Mouse (Mus musculus): ENCODE measurements around the gene Ppil6.

The Ppil6 gene

DNA sequence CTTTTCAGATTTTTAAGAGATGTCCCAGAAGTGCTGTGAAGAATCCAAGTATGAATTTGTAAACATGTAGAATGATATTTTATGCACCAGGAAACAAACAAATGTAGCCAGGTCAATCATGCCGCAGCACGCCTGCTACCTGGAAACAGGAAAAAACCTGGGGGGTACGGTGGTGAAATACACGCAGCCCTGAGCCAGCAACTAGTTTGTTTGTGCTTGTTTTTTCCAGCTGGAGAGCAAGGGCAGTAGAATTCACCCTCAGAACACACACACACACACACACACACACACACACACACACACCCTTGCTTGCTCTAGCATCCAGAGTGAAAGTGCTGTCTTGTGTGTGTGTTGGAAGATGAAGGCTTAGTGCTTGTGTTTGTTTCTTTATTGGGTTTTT is 872 bp downstream of the Ppil6 start:
- POLR2A ChIA-PET: interaction anchor here in 2 of 4 experiments (0.6 to 6.5 kb wide), 15 partner anchors 10 to 543 kb away, joined by 3 to 45 read pairs (median 5); partner anchors contain the start of genes Cd164 (in 1 of the 2), Mical1 (in 1 of the 2) and Zbtb24 (in 1 of the 2)
- CTCF ChIA-PET: interaction anchor here in 1 of 4 experiments (0.6 kb wide), 1 partner anchor 199 kb away, joined by 4 read pairs; no protein-coding TSS in a partner anchor

DNA sequence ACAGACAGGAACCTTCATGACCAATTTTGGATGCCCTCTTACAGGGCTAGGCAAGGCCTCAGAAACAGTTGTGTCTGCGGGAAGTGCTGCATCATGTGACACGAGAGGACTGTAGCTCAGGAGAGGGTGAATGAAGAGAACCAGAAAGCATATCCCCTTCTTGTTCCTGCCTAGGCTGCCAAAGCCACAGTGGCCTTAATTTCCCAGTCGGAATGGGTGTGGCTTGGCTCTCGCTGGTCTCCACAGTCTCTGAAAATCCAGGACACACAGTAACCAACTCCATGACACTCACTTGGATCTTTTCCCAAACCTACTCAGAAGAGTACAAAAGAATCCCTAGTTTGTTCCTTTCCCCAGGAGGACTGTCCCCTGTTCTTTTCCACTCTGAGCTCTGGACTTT is 10.7 kb downstream of the Ppil6 start:
- ChIA-PET CTCF (interaction anchor here in 3 of 4 experiments (1.2 to 1.6 kb wide), 4 partner anchors 9 to 182 kb away, joined by 3 to 5 read pairs (median 3); no protein-coding TSS in a partner anchor), POLR2A (interaction anchor here in 3 of 4 experiments (0.5 to 8.1 kb wide), 27 partner anchors 11 to 828 kb away, joined by 3 to 65 read pairs (median 4); partner anchors contain the start of genes Cd164 (in 2 of the 3), Ppil6 (in 2 of the 3), Smpd2 (in 2 of the 3) and Zbtb24 (in 2 of the 3))

DNA sequence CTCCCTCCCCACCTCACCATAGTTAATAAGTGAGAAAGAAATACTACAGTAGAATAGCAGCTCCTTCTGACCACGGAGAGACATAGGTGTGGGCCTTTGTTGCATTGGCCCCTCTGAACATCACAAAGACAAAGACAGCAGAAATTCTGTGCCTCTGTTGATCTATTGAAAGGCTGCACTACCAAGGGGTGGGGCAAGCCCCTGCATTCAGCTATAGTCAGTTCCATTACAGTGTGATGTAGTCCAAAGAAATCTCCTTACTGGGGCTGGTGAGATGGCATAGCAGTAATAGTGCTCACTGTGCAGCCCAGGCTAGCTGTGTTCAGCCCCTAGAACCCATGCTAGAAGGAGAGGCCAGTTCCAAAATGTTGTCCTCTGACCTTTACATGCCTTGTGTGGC is 14.8 kb downstream of the Ppil6 start:
- CTCF ChIA-PET: interaction anchor here (0.6 to 4.3 kb wide), 34 partner anchors 13 to 601 kb away, joined by 3 to 48 read pairs (median 5); partner anchors contain the start of genes Cd164 (in 2 of the 4) and Ak9 (in 1 of the 4)
- POLR2A ChIA-PET: interaction anchor here in 3 of 4 experiments (0.6 to 8.1 kb wide), 22 partner anchors 10 to 225 kb away, joined by 3 to 65 read pairs (median 4); partner anchors contain the start of genes Cd164 (in 3 of the 3) and Zbtb24 (in 3 of the 3)

DNA sequence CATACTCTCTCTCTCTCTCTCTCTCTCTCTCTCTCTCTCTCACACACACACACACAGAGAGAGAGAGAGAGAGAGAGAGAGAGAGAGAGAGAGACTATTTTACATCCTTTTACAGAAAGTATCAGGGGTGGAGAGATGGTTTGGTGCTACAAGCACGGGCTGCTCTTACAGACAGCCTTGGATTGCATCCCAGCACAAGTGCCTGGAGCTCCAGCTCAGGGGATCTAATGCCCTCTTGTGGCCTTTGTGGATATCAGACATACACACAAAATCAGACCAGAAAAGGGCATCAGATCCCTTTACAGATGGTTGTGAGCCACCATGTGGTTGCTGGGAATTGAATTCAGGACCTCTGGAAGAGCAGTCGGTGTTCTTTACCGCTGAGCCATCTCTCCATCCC is 15.2 kb downstream of the Ppil6 start:
- POLR2A ChIA-PET: interaction anchor here (0.6 to 8.1 kb wide), 23 partner anchors 13 to 1165 kb away, joined by 3 to 65 read pairs (median 6); partner anchors contain the start of genes Cd164 (in 3 of the 4) and Zbtb24 (in 3 of the 4)
- CTCF ChIA-PET: interaction anchor here (0.6 to 4.3 kb wide), 40 partner anchors 13 to 792 kb away, joined by 3 to 48 read pairs (median 5); partner anchors contain the start of genes Cd164 (in 2 of the 4) and Ak9 (in 1 of the 4)

DNA sequence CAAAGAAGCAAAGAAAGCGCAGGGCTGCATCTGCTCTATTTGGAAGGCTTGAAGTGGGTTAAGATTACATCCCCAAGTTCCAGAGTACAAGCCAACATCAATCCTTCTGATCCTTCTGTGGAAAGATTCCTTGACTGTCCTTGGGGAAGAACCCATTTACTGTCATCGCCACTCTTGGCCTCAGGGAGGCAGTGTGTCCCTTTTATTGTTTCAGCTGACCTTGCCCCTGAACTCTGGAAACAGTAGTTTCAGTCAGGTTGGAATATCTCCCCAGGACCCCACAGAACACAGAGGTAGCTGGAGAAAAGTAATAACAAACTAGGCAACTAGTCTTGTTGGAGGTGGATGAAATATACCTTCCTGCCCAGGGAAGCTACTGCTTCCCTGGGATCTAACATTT is 18.9 kb downstream of the Ppil6 start:
- CTCF ChIA-PET: interaction anchor here (0.6 to 1.8 kb wide), 16 partner anchors 8 to 786 kb away, joined by 3 to 13 read pairs (median 4); partner anchors contain the start of gene Cd164 (in 1 of the 4)

DNA sequence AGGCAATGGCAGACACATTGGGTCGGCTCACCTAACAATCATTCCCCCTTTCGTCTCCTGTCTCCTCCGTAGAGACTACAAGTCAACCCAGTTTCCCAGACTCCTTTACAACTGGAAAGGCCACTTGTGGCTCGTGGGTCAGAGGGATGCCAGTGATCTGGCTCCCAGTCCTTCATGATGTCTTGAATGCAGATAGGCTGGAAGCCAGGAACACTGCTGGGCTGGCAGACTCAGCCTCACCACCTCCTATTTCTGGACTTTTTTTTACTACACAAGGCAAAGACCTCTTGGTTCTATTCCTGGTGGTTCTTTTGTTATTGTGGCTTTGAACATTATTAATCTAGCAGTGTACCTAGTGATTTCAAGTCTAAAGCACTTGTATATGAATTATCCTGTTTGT is 24.1 kb downstream of the Ppil6 start:
- ChIA-PET POLR2A (interaction anchor here in 1 of 4 experiments (0.5 to 1.3 kb wide), 3 partner anchors 10 to 166 kb away, joined by 3 read pairs; no protein-coding TSS in a partner anchor), CTCF (interaction anchor here in 2 of 4 experiments (0.9 kb wide), 2 partner anchors 176 kb away, joined by 4 read pairs; no protein-coding TSS in a partner anchor)

More for the DNA sequence above, 18.9 kb downstream of the Ppil6 start:
- POLR2A ChIA-PET: interaction anchor here in 3 of 4 experiments (0.9 to 2.6 kb wide), 6 partner anchors 10 to 174 kb away, joined by 4 to 14 read pairs (median 8); partner anchors contain the start of gene Cd164 (in 3 of the 3)

DNA sequence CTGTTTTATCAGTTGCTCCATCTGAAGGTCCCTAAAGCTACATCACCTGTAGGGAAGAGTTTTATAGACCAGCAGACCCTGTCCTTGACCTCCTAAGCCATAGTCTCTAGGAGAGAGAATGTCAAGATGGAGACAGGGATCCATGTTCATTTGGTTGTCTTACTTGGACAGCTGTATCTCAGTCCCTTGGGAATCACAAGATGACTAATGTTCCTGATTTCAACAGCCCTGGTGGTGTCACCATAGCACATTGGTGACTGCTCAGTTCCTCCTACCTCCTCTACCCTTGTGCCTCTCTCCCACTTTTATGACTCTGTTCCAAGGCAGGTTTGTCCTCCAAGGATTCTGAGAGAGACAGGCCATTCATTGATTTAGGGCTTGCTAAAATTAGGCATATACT is 24.7 kb downstream of the Ppil6 start:
- CTCF ChIA-PET: interaction anchor here in 1 of 4 experiments (1.8 kb wide), 1 partner anchor 168 kb away, joined by 6 read pairs; no protein-coding TSS in a partner anchor
- POLR2A ChIA-PET: interaction anchor here in 3 of 4 experiments (0.9 to 1.5 kb wide), 6 partner anchors 10 to 175 kb away, joined by 3 to 5 read pairs (median 4); no protein-coding TSS in a partner anchor

DNA sequence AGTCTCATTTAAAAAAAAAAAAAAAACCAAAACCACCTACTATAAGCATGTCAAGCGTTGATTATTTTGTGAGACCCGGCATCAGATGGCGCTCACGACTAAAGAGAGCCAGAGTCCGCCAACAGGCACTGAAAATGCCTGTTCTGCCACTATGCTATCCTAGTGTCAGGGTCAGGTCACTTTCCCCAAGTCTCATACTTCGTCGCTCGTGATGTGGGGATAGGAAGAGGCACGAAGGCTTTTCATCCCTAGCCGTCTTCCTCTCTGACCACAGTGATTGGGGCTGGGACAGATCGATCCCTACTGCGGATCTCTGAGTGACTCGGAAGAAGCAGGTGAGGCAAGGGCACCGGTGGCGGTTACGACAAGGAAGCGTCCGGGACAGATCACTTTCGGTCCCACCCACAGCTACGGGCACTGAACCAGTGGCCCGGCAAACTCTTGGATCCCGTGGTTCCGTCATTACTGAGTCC is 28.3 kb downstream of the Ppil6 start:
- ChIA-PET CTCF (interaction anchor here (0.6 to 2.6 kb wide), 31 partner anchors 9 to 369 kb away, joined by 3 to 22 read pairs (median 4); partner anchors contain the start of gene Ak9 (in 1 of the 4)), POLR2A (interaction anchor here (0.5 to 6.5 kb wide), 196 partner anchors 8 to 1787 kb away, joined by 3 to 94 read pairs (median 5); partner anchors contain the start of genes Zbtb24 (in 3 of the 4), Ak9 (in 2 of the 4), Cdc40 (in 2 of the 4) and Gtf3c6 (in 2 of the 4))

DNA sequence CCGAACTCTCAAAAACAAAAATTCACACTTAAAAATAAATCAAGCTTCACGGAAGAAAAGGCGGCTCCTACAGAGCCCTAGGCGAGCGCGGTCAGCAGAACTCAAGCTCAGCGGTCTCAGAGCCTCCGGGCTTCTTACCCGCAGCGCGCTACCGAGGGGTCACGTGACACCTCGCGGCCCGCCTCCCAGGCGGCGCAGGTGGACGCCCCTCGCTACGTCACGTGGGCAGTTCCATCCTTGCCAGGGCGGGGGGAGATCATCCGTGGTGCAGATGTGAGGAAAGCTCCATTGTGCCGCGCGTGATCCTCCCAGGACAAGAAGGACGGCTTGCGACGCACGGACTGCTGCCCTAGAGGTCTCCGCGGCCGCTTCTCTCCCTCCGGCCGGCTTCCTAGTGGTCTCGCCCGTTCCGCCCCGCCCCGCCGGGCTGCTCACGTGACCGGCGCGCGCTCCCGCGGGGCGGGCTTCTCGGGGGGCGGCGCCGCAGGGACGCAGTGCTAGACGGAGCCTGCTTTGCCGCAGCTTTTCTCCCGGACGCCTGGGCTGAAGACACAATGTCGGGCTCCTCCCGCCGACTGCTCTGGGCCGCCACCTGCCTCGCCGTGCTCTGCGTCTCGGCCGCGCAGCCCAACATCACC is 28.9 kb downstream of the Ppil6 start, which contains the start of gene Cd164:
TSS of gene Cd164 (plus strand) at position 434 of the 638 bp plus-strand sequence.
- POLR2A ChIA-PET: interaction anchor here (0.5 to 6.5 kb wide), 207 partner anchors 8 to 1788 kb away, joined by 3 to 94 read pairs (median 5); partner anchors contain the start of genes Zbtb24 (in 3 of the 4), Ak9 (in 2 of the 4), Cdc40 (in 2 of the 4) and Gtf3c6 (in 2 of the 4)
- CTCF ChIA-PET: interaction anchor here (0.5 to 2.6 kb wide), 23 partner anchors 10 to 368 kb away, joined by 3 to 22 read pairs (median 5); partner anchors contain the start of gene Ak9 (in 1 of the 4)

DNA sequence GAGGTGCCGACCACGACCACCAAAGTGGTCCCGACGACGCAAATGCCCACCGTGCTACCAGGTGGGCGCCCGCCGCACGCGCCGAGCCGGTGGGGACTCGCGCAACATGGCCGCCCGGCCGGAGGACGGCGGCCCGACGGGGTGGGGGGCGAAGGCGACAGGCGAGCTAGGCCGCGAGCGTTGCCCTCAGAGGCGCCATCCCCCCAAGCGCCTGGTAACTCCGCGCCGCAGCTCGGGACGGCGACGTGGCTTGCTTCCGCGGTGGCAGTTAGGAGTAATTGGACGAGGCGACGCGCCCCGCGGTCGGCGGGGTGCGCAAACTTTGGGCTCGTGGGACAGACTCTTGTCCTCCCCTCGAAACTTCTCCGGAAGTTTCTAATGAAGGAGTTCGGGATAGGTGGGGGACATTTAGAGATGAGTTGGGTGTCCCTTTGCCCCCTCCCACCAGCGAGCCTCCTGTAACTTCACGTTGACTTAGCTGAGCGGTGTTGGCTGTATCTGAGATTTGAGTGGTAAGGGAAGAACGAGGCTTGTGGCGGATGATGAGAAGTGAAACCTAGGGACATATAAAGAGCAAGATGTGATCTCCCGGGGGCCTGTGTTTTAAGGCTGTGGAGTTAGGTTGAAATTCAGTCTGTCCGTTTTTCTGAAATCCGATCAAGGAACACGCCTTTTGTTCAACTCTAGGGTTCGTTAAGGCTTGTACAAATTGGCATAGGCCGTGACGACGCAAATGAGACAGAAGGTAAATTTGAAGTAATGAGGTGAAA is 29.6 kb downstream of the Ppil6 start:
- POLR2A ChIA-PET: interaction anchor here (0.7 to 6.5 kb wide), 132 partner anchors 8 to 1788 kb away, joined by 3 to 94 read pairs (median 6); partner anchors contain the start of genes Mical1 (in 2 of the 4), Zbtb24 (in 2 of the 4), Ak9 (in 1 of the 4) and Ccdc162 (in 1 of the 4)
- CTCF ChIA-PET: interaction anchor here (1.0 to 2.6 kb wide), 11 partner anchors 10 to 216 kb away, joined by 3 to 22 read pairs (median 7); partner anchors contain the start of gene Ak9 (in 1 of the 4)

DNA sequence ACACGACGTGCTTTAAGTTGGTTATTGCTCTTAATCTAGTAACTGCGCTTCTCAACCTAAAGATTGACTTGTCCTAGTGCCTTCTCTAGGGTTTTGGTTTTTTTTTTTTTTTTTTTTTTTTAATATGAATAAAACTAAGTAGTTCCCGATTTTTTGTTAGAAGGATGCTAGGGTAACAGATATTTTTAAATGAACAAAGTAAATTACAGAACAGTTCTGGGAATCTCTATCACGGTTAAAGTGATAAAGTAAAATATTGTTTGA is 30.1 kb downstream of the Ppil6 start:
- ChIA-PET POLR2A (interaction anchor here (0.8 to 6.5 kb wide), 40 partner anchors 8 to 1263 kb away, joined by 3 to 94 read pairs (median 9); partner anchors contain the start of genes Mical1 (in 1 of the 4), Sec63 (in 1 of the 4) and Snx3 (in 1 of the 4)), CTCF (interaction anchor here in 2 of 4 experiments (2.2 to 2.6 kb wide), 3 partner anchors 11 to 162 kb away, joined by 6 to 19 read pairs (median 8); no protein-coding TSS in a partner anchor)

DNA sequence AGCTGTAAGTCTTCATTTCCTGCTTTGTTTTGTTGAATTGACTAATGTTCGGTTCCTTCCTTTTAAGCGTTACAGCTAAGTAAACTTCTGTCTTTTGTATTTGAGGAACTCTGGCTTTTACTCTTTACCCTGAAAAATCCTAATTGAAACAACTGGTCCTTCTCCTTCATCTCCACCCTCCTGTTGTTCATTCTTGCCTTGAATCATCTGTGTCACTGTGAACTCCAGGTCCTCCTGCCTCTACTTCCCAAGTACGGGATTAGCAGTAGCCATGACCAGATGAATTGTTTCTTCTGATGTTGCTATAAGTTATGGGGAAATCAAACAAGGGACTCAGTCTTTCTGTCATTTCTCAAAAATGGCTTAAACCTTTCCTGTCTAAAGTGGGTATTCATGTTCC is 33.1 kb downstream of the Ppil6 start:
- POLR2A ChIA-PET: interaction anchor here in 3 of 4 experiments (0.6 to 6.1 kb wide), 17 partner anchors 10 to 1593 kb away, joined by 3 to 94 read pairs (median 4); partner anchors contain the start of gene Zbtb24 (in 1 of the 3)
- CTCF ChIA-PET: interaction anchor here in 1 of 4 experiments (0.6 kb wide), 1 partner anchor 125 kb away, joined by 4 read pairs; no protein-coding TSS in a partner anchor

DNA sequence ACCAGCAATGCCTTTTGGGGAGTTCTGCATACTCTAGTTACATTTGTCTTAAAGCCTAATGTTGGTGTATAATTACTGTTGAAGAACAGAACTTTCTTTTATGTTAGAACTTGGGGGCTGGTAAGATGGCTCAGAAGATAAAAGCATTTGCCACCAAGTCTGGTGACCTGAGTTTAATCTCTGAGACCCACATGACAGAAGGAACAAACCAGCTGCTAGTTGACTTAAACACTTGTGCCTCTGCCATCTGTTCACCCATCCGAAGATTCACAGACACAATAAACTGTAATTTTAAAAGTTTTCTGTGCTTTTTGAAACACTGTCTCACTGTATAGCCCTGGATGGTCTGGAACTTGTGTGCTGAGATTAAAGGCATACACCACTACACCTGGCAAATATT is 35.5 kb downstream of the Ppil6 start:
- POLR2A ChIA-PET: interaction anchor here in 2 of 4 experiments (0.6 to 1.7 kb wide), 2 partner anchors 9 to 1166 kb away, joined by 3 to 4 read pairs; no protein-coding TSS in a partner anchor
- CTCF ChIA-PET: no interaction called here

DNA sequence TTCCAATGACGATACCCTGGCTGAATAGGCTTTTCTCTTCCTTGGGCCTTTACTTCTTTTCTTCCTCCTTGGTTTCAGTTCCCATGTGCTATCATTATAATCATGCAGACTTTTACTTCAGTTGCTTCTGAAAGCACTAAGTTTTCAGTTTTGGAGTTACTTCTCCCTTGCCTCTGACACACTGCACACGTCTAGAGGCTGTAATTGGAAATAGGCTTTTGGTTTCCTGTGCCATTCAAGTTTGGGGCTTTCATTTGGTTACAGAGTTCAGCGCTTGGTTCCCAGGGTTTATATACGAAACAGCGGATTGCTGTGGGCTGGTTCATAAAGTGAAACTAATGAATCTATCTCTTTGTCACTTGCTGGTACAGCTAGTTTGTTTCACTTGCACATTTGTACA is 39.7 kb downstream of the Ppil6 start:
- CTCF ChIA-PET: interaction anchor here in 1 of 4 experiments (0.6 kb wide), 1 partner anchor 77 kb away, joined by 5 read pairs; no protein-coding TSS in a partner anchor
- POLR2A ChIA-PET: interaction anchor here in 3 of 4 experiments (0.8 to 9.1 kb wide), 5 partner anchors 9 to 150 kb away, joined by 3 to 94 read pairs (median 3); partner anchors contain the start of gene Cd164 (in 2 of the 3)

DNA sequence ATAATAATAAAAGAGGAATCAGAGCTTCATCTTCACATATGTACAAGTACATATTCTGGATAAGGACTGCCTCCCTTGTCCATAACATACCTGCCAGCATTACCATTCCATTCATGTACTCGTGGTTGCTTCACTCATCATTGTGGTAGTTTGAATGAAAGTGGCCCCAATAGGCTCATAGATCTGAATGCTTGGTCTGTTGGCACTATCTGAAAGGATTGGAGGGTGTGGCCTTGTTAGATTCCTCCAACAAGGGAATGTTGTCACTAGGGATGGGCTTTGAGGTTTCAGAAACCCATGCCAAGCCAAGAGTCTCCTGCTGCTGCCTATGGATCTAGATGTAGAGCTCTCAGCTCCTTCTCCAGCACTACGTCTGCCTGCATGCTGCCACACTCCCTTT is 45.8 kb downstream of the Ppil6 start:
- ChIA-PET POLR2A (interaction anchor here in 1 of 4 experiments (1.0 to 9.6 kb wide), 4 partner anchors 11 to 71 kb away, joined by 3 to 94 read pairs (median 20); partner anchors contain the start of gene Cd164), CTCF (interaction anchor here in 1 of 4 experiments (0.7 kb wide), 1 partner anchor 20 kb away, joined by 3 read pairs; no protein-coding TSS in a partner anchor)

DNA sequence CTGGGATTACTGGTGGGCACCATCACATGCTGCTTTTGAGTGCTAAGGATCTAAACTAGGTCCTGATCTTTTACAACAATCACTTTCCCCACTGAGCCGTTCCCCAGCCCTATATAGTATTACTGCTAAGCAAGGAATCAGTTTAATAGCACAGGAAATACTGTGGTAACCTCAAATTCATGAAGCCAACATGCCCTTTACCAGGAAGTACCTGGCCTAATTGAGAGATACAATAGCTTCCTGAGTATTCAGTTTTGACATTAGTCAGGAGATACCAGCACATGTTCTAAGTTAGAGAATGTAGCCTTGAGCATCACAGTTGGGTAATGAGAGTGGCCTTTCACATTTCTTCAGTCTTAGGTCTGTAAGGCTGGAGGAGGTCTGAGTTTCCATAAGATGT is 46.5 kb downstream of the Ppil6 start:
- CTCF ChIA-PET: interaction anchor here in 2 of 4 experiments (0.7 to 1.2 kb wide), 2 partner anchors 21 to 146 kb away, joined by 3 read pairs; no protein-coding TSS in a partner anchor
- POLR2A ChIA-PET: interaction anchor here in 1 of 4 experiments (1.0 to 9.6 kb wide), 3 partner anchors 15 to 70 kb away, joined by 3 to 94 read pairs (median 36); partner anchors contain the start of gene Cd164
